Mouse (Mus musculus): ENCODE measurements around the gene Bahcc1.

- no peak for TF ChIP-seq CTCF (conservative IDR thresholded peaks at IDR 0.05; ENCODE audit: insufficient read depth, insufficient read length, low read depth, low read length)
- no peak for TF ChIP-seq POLR2A (IDR thresholded peaks at IDR 0.05; ENCODE audit: low read depth, low read length)
Observed at GRCm38 (mm10) chr11:120198831-120199230, 33.9 kb upstream of the Bahcc1 start.

Measured in kidney, adult 2 months (tissue).